Mouse (Mus musculus) bone marrow, adult 2 months (tissue): ENCODE data around the gene Tlcd1.

ENCODE experiments used
- CTCF ChIP-seq: fragments of 200-500 bp; IDR thresholded peaks from 2 replicates; pipeline ENCODE4 v1.5.1; 2011; ENCODE audit warnings: low read length, control low read depth; ENCODE audit not compliant: control insufficient read depth, insufficient read depth
- POLR2A ChIP-seq: fragments of 200-500 bp; IDR thresholded peaks from 2 replicates; pipeline ENCODE4 v1.6.1; 2011; ENCODE audit warnings: low read depth, mild to moderate bottlenecking, control low read depth, low read length, borderline replicate concordance; ENCODE audit not compliant: control insufficient read depth

DNA sequence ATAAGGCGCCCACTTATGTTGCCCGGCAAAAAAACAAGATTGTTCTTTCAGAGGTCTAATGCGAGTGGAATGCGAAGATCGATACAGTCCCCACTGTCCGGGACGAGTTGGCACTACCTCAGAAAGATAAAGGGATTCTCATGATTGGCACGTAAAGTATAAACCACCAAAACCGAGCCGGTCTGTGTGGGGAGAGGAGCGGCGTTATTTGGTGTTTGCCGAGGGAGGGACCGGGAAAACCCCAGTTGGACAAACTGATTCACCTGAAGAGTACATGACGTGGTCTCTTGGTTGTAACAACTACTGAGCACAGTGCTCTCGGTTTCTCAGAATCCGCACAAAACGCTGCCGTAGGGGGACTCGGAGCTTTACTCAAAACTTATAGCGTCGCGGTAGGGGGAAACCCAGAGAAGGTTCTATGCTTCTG lies 407 bp downstream of the Tlcd1 start:
- TF ChIP-seq CTCF (no peak), POLR2A (no peak)
